ENCODE assay signal across 8 mouse cellular contexts in genomic region chr14:33371248-33371647, GRCm38 (mm10).
DNase-seq lines count a peak whose midpoint lies in the region; ATAC-seq and TF ChIP-seq lines count a peak whose summit lies in the region.

No protein-coding gene starts in this region.

- intact Hi-C loops in heart, adult 2 months (cut with DNase I), result loop anchor here (1.0 to 5.0 kb wide), 2 partner anchors 58 to 159 kb away; partner anchors contain the start of gene Arhgap22

- H3K9me3 ChIP-seq in limb, embryonic 14.5 days (ENCODE audit: control insufficient read depth, low read length), result no peaks in the 10 kb centered on the region

- no peaks in the 10 kb centered on the region for H3K36me3 ChIP-seq in heart, adult 2 months (ENCODE audit: control insufficient read depth, insufficient read depth, low read length)
- no peaks in the 10 kb centered on the region for H3K36me3 ChIP-seq in kidney, adult 2 months (ENCODE audit: control insufficient read depth, insufficient read depth, low read length)
- H3K36me3 ChIP-seq in limb, embryonic 14.5 days (ENCODE audit: control insufficient read depth, insufficient read depth, low read length), result peaks cover 4% of the 10 kb centered on the region; the same call in 1 of the 2 replicates

- TF ChIP-seq EP300 in heart, adult 2 months (IDR thresholded peaks at IDR 0.05; ENCODE audit: insufficient read depth, low read depth, low read length), result peak; percentile 51; the same call in 1 of the 2 replicates

- no peaks in the 10 kb centered on the region for H3K4me1 ChIP-seq in heart, adult 2 months (ENCODE audit: control insufficient read depth, insufficient read depth, low read length)
- no peaks in the 10 kb centered on the region for H3K4me1 ChIP-seq in kidney, adult 2 months (ENCODE audit: control insufficient read depth, insufficient read depth, low read length)
- peaks cover 6% of the 10 kb centered on the region; the same call in 1 of the 2 replicates for H3K4me1 ChIP-seq in limb, embryonic 14.5 days (ENCODE audit: control insufficient read depth, insufficient read depth, low read length)

- no peak overlapping the region for H3K9ac ChIP-seq in heart, adult 2 months (ENCODE audit: low read depth, low read length)
- no peak overlapping the region for H3K9ac ChIP-seq in limb, embryonic 14.5 days (ENCODE audit: low read depth, low read length, severe bottlenecking)

- WGBS in heart, adult 2 months, result 11% methylated on average over 3 of the region's 3 CpGs
- WGBS in kidney, adult 2 months, result 12% methylated on average over 3 of the region's 3 CpGs
- 9% methylated on average over 3 of the region's 3 CpGs for WGBS in limb, embryonic 14.5 days

- H3K27ac ChIP-seq in heart, adult 2 months, result no peak overlapping the region
- H3K27ac ChIP-seq in kidney, adult 2 months (ENCODE audit: insufficient read depth, low read depth, low read length), result no peak overlapping the region
- no peak overlapping the region for H3K27ac ChIP-seq in limb, embryonic 14.5 days (replicated peaks; ENCODE audit: low read depth, low read length)

- TF ChIP-seq POLR2A in heart, adult 2 months (IDR thresholded peaks at IDR 0.05; ENCODE audit: insufficient read depth, low read depth, low read length), result no peak
- TF ChIP-seq POLR2A in kidney, adult 2 months (IDR thresholded peaks at IDR 0.05; ENCODE audit: low read depth, low read length), result no peak
- TF ChIP-seq POLR2A in limb, embryonic 14.5 days (IDR thresholded peaks at IDR 0.05; ENCODE audit: borderline replicate concordance, extremely low read depth, insufficient read depth, insufficient read length), result no peak

- no peak overlapping the region for H3K4me2 ChIP-seq in limb, embryonic 14.5 days (replicated peaks; ENCODE audit: low read depth, low read length, severe bottlenecking)

- no peak overlapping the region for H3K4me3 ChIP-seq in heart, adult 2 months
- no peak overlapping the region for H3K4me3 ChIP-seq in kidney, adult 2 months (ENCODE audit: insufficient read depth, low read depth, low read length)
- H3K4me3 ChIP-seq in limb, embryonic 14.5 days (replicated peaks; ENCODE audit: low read length), result no peak overlapping the region

- no peaks in the 10 kb centered on the region for H3K27me3 ChIP-seq in heart, adult 2 months (ENCODE audit: control insufficient read depth, insufficient read depth, low read length)
- H3K27me3 ChIP-seq in kidney, adult 2 months (replicated peaks; ENCODE audit: control insufficient read depth, insufficient read depth, low read length), result no peaks in the 10 kb centered on the region
- H3K27me3 ChIP-seq in limb, embryonic 14.5 days (ENCODE audit: control insufficient read depth, insufficient read depth, low read length), result no peaks in the 10 kb centered on the region

- peak; percentile 11 for DNase-seq in CD4-positive helper T cell, adult 2 months (ENCODE audit: low read depth, low spot score)
- peak; percentile 73 for DNase-seq in adrenal gland, adult 2 months
- DNase-seq in embryo, embryonic 11.5 days (ENCODE audit: low read depth, low spot score), result peak; percentile 67
- DNase-seq in heart, adult 2 months, result peak; percentile 54 to 65
- DNase-seq in kidney, adult 2 months, result peak; percentile 74
- peak; percentile 57 for DNase-seq in limb, embryonic 14.5 days (ENCODE audit: low spot score)
- DNase-seq in naive thymus-derived CD4-positive, alpha-beta T cell, adult 2 months (ENCODE audit: low read depth), result peak; percentile 24
- peak; percentile 34 for DNase-seq in thymus, postnatal 0 days (ENCODE audit: low spot score)

- H3K79me2 ChIP-seq in heart, adult 2 months (replicated peaks; ENCODE audit: control insufficient read depth, insufficient read depth, low read length), result no peaks in the 10 kb centered on the region

- peak; percentile 78 for TF ChIP-seq CTCF in heart, adult 2 months (IDR thresholded peaks at IDR 0.05)
- TF ChIP-seq CTCF in kidney, adult 2 months (conservative IDR thresholded peaks at IDR 0.05; ENCODE audit: insufficient read depth, insufficient read length, low read depth, low read length), result peak; percentile 88

- peak; percentile 62; the same call in 1 of the 2 replicates for ATAC-seq in limb, embryonic 14.5 days (ENCODE audit: low FRiP score, low read depth)

Comparison
In these comparisons a context has a peak if more than half of its experiments do, and no peak if none do; other contexts are left out.
1. DNase-seq: peak in every context shown above with its lines; median percentile 74 in kidney, adult 2 months; 73 in adrenal gland, adult 2 months; 67 in embryo, embryonic 11.5 days; 60 in heart, adult 2 months; 57 in limb, embryonic 14.5 days; 34 in thymus, postnatal 0 days; 24 in naive thymus-derived CD4-positive, alpha-beta T cell, adult 2 months; 11 in CD4-positive helper T cell, adult 2 months.